Mouse (Mus musculus) brain, adult 2 months (tissue): ENCODE data around the gene Gli2.
A peak's percentile ranks its signal among the peaks of the same experiment; 100 is the strongest.

Experiments used
- DNase-seq: peaks from one replicate; pipeline ENCODE4 v3.0.0; 2011; ENCODE audit warnings: low read depth, low spot score

Gene Gli2

GRCm38 (mm10) chr1:119051192-119051937 is 2.1 kb downstream of the Gli2 start:
- DNase-seq = no peak

- no peak for DNase-seq
These were observed 3.4 kb downstream of the Gli2 start for GRCm38 (mm10) chr1:119049812-119050615.

GRCm38 (mm10) chr1:119048988-119049387 is 4.4 kb downstream of the Gli2 start:
- DNase-seq = no peak

- DNase-seq = no peak
These were observed 4.9 kb downstream of the Gli2 start for GRCm38 (mm10) chr1:119048547-119048946.

- DNase-seq = peak; percentile 61
These were observed 5.7 kb downstream of the Gli2 start for GRCm38 (mm10) chr1:119047462-119048371.

- no peak for DNase-seq
These were observed 15.0 kb downstream of the Gli2 start for GRCm38 (mm10) chr1:119038436-119038835.

GRCm38 (mm10) chr1:119035931-119036330 is 17.5 kb downstream of the Gli2 start:
- DNase-seq = no peak

- no peak for DNase-seq
These were observed 18.1 kb downstream of the Gli2 start for GRCm38 (mm10) chr1:119035301-119035700.

GRCm38 (mm10) chr1:119034163-119034705 is 19.2 kb downstream of the Gli2 start:
- DNase-seq = peak; percentile 32

GRCm38 (mm10) chr1:119033450-119034162 is 19.8 kb downstream of the Gli2 start:
- DNase-seq = peak; percentile 76

- DNase-seq = no peak
These were observed 22.2 kb downstream of the Gli2 start for GRCm38 (mm10) chr1:119031185-119031584.

- no peak for DNase-seq
These were observed 27.6 kb downstream of the Gli2 start for GRCm38 (mm10) chr1:119025647-119026358.

GRCm38 (mm10) chr1:119022311-119022710 is 31.1 kb downstream of the Gli2 start:
- DNase-seq = no peak

GRCm38 (mm10) chr1:119020092-119020491 is 33.3 kb downstream of the Gli2 start:
- peak; percentile 67 for DNase-seq

GRCm38 (mm10) chr1:119019056-119019455 is 34.4 kb downstream of the Gli2 start:
- no peak for DNase-seq

- peak; percentile 80 for DNase-seq
These were observed 36.6 kb downstream of the Gli2 start for GRCm38 (mm10) chr1:119016866-119017265.

GRCm38 (mm10) chr1:119015108-119015507 is 38.3 kb downstream of the Gli2 start:
- DNase-seq = peak; percentile 22

GRCm38 (mm10) chr1:119008949-119009348 is 44.5 kb downstream of the Gli2 start:
- no peak for DNase-seq

- no peak for DNase-seq
These were observed 49.5 kb downstream of the Gli2 start for GRCm38 (mm10) chr1:119003852-119004398.
